Mouse (Mus musculus) adrenal gland, adult 2 months (tissue): ENCODE data around the gene Lingo2. TPM values are rescaled to one million over a fixed set of nuclear protein-coding genes. Genes with fewer than 3 reads are reported as not detected.

ENCODE experiments used
- DNase-seq: peaks from one replicate; pipeline ENCODE4 v3.0.0; 2021
- long read RNA-seq: library from polyadenylated mRNA; stranded (forward); transcript quantifications from one replicate; pipeline ENCODE4 v2.0.0, GENCODE M21; 2021
- polyA plus RNA-seq: library from polyadenylated mRNA; depleted of rRNA; stranded (reverse); fragments of >200 nt; gene quantifications from 2 replicates; pipeline ENCODE4 v1.2.3, GENCODE M21; 2012; rRNA removed
- total RNA-seq, 2 experiments: library from RNA; stranded (reverse); gene quantifications; 2 replicates each; pipeline ENCODE4 v1.2.3; 2021

The Lingo2 gene
- total RNA-seq (under 1 TPM in 1 of 2 experiments, not detected in 1; 0.32 TPM), polyA plus RNA-seq (0.04 TPM in 1 of 2 replicates, not detected in the other)
- long read RNA-seq, result 0 reads

- DNase-seq, result no peak
These were observed at the start of gene Lingo2 for GRCm38 (mm10) chr4:36951150-36951954. TSS of gene Lingo2 (minus strand) at chr4:36951747.

- no peak for DNase-seq
These were observed 21.8 kb upstream of the Lingo2 start for GRCm38 (mm10) chr4:36973358-36973757.

- no peak for DNase-seq
These were observed 1.2 kb upstream of the Lingo2 start for GRCm38 (mm10) chr4:36952431-36953429.

- no peak for DNase-seq
These were observed 338 bp upstream of the Lingo2 start for GRCm38 (mm10) chr4:36951955-36952215.

GRCm38 (mm10) chr4:36950790-36951149 lies 777 bp downstream of the Lingo2 start:
- no peak for DNase-seq

DNA sequence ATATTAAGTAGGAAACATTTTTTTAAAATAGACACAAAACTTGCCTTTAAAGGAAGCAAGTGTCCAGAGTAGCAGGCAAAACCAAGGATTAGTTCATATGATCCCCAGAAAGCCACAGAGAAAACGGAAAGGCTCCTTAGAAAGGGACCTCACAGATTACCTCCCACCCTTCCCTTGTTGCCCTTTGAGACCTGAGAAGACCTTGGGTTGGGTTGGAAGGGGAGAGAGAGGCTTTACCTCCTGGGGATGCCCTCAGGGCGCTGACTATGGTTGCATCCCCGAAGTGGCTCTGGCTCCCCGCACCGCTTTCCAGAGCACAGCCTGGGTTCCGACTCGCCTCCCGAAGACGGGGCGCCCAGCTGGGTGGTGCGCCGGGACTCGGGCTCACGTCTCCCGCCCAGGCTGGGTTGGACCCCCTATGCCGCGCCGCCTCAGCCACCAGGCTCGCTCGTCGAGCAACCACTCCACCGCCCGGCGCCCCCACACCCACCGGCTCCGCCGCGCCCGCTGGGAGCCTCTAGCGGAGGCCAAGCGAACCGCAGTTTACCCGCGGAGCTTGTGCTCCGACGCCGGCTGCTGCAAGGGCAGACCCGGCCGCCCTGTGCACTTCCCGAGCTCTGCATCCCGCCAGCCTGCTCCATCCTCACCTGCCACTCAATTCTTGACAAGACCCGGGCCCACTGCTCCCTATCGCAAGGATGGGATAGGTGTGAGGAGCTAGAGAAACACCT lies 1.4 kb downstream of the Lingo2 start:
- DNase-seq, result peak; percentile 4

DNA sequence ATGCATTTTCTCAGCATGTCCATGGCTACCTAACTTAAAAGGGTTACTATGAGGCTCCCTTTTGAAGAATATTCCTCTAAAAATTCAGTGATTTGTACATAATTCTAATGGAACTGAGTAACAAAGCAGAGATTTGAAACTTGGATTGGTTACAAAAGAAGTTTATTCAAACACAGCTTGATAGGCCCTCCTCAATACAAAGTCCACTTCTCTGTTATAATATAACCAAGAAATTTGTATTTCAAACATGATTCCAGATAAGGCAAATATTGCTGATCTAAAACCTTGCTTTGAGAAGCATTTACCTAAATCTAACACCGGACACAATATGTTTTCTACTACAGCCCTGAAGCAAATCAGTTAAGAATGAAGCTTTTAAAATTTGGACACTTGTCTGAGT lies 60.7 kb downstream of the Lingo2 start:
- no peak for DNase-seq

DNA sequence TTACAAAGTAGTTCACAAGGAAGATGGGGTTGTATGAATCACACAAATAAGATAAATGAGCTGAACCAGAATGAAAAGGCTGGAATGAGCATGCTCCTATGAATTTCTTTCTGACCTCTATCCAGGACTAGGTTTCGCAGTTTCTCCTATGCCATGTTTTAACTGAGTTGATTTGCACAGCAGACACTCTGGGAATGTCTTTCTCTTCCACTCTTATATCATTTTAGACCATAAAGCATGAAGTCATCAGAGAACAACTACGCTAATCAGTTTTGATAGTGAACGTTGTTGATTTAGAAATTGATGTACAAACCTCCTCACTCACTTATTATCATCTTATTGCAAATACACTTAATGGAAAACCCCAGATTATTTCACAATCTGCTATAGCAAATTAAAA lies 61.2 kb downstream of the Lingo2 start:
- DNase-seq, result no peak

DNA sequence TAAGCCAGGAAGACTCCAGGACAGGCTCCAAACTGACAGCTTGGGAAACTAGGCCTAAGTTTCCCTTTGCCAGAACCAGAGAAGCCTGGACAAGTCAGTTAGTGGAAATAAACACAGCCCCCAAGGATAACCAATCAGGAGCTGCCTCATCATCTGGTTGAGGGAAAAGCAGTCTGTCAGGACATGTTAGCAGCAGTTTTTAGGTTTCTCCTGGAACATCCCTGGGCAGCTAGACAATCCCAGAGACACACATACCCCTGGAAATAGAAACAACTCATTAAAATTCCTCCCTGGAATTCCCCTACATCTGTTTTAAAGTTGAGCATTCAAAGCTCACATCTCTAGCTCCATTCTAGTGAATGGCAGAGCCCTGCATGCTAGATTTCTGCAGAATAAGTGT lies 76.8 kb downstream of the Lingo2 start:
- DNase-seq, result no peak

DNA sequence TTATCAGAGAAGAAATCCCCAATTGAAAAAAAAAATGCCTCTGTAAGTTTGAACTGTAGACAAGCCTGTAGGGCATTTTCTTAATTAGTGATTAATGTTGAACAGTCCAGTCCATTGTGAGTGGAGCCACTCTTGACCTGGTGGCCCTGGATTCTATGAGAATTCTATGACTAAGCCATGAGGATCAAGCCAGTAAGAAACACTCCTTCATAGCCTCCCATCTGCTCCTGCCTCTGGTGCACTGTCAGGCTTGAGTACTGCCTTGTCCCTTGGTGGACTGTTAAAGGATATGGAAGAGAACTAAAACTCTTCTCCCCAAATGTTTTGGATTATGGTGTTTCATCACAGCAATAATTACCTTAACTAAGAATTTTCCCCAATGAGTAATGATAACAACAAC lies 126.6 kb downstream of the Lingo2 start:
- DNase-seq, result no peak

DNA sequence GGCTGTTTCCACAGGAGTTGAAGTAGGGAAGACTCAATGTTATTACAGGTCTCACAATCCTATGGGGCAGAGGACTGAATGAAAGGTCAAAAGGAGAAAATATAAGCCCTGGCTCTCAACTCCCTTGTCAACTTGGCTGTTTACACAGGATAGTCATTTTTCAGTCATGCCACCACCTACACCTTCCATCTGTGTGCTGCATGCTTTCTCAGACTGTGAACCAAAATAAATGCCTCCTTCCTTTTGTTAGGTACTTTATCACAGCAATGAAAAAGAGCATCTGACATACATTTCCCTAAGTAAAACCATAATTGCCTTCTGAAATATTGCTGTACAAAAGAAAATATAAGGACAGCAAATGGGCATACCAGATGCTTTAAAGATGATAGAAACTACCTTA lies 129.6 kb downstream of the Lingo2 start:
- no peak for DNase-seq

GRCm38 (mm10) chr4:36775088-36775487 lies 176.5 kb downstream of the Lingo2 start:
- DNase-seq, result no peak

DNA sequence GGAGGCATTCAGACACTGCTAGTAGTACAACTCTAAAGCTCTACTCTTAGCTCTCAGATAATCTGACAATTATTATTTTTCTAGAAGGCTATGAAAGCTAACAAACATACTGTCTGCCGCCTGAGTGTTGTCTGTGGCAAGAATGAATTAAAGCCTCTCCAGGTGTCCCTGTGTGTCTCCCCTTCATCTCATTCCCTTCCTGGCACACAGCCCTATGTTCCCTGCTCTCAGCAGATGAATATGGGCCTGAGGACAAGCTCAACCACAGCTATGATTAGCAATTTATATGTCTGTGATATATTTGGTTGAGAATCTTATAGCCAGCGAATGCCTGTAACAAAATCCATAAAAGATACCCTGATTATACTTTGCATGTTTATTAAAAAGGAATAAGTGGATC lies 220.9 kb downstream of the Lingo2 start:
- no peak for DNase-seq

GRCm38 (mm10) chr4:36716411-36716810 lies 235.1 kb downstream of the Lingo2 start:
- DNase-seq, result no peak

DNA sequence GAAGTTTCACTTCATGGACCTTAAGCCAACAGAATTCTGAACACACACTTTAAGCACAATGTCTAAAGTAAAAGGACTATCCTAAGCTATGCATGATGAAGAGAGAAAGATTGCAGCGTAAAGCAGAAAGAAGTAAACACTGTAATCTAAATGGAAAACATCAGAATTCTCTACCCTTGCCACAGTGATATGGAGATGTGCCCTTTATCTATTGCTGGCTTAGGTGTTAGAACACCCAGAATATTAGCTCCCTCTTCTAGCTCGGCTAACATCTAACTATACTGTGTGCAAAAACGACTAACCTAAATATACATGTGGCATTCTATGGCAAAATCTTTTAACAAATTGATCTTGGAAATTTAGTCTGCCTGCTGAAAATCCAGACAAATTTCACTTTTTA lies 252.7 kb downstream of the Lingo2 start:
- DNase-seq, result no peak

DNA sequence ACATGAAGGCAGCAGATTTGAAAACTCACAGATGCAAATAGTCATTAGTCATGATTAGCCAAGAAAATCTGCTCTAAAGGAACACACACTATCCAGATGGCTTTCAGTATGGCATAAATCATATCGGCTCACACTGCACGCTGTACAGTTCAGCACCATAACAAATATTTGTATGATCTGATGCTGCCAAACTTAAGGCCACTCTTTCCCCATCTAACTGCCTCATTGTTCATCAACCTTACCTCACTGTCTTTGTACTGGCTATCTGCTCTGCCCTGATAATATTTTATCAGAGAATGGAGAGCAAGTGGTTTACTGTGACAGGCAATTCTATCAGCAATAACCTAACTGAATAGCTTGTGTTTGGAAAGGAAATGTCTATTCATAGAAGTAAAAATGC lies 254.7 kb downstream of the Lingo2 start:
- DNase-seq, result no peak

GRCm38 (mm10) chr4:36659920-36660319 lies 291.6 kb downstream of the Lingo2 start:
- DNase-seq, result no peak

GRCm38 (mm10) chr4:36647753-36648152 lies 303.8 kb downstream of the Lingo2 start:
- no peak for DNase-seq

DNA sequence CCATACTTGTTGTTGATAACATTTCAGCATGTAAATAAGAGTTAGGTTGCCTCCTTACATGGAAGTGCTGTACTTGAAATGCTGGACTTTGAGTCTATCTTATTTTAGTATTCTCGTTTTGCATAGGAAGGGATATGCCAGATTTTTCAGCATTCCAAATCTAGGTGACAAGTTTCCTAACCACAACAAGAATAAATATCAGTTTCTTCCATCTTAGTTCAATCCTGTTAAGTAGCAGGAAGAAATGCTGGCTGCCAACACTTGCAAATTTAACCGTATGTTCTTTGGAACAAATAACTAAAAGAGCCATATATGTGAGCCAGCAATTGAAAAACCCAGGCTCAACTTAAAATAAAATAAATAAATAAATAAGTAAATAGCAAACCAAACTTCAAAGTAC lies 315.9 kb downstream of the Lingo2 start:
- no peak for DNase-seq

- no peak for DNase-seq
These were observed 374.7 kb downstream of the Lingo2 start for GRCm38 (mm10) chr4:36576801-36577200.

DNA sequence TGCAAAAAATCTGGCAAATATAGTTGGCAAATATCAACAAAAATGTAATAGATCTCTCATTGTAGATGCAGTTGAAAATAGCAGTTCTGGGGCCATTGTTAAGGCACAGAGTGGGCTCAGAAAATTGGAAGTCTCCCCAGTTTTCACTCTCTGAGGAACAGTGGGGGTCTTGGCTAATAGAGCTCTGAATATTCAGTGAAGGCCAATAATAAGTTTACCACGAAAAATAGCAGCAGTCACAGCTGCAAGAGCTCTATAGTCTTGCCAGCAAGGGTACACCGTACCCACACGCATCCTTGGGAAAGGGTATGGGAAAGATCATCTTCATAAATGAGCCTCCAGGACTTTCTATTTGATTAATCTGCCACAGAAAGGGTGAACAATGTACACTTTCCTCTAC lies 375.3 kb downstream of the Lingo2 start:
- DNase-seq, result no peak

DNA sequence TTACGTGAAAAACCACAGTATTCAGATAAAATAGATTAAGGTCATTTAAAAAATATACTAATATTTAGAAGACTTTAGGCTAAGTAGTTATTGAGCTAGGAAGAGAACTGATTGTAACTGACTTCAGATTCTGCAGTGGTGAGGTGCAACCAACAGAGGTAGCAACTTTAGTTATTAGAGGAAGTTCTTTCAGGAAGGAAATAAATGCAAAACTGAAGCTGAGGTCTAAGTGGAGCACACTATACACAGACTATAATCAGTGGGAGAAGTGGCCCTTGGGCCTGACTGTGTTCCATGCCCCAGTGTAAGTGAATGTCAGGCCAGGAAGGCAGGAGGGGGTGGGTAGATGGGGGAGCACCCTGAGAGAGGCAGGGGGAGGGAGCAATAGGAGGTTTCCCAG lies 385.0 kb downstream of the Lingo2 start:
- DNase-seq, result no peak

GRCm38 (mm10) chr4:36560997-36561396 lies 390.6 kb downstream of the Lingo2 start:
- no peak for DNase-seq
